Mouse (Mus musculus): ENCODE measurements around the gene Egln1. TPM values are rescaled to one million over a fixed set of nuclear protein-coding genes. Genes with fewer than 3 reads are reported as not detected.
A peak's percentile ranks its signal among the peaks of the same experiment; 100 is the strongest.

The Egln1 gene
- polyA plus RNA-seq, 1 experiment = 29.7 TPM

DNA sequence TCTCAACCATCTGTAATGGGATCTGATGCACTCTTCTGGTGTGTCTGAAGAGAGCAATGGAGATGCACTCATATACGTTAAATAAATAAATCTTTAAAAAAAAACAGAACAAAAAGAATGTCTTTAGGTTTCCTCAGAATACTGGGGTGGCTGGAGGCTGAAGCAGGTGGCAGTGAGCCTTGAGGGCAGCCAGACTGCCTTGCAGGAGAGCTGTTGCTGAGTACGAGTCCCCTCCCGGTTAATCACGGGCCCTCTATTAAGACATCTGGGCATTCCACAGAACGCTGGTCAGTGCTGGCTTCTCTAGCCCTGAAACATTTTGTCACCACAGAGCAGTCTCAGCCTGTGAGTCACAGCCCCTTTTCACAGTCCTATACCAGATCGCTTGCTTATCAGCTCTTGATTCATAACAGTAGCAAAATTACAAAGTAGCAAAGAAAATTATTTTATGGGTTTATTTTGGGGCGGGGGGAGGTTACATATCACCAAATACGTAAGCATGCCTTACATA lies 5.5 kb upstream of the Egln1 start:
- H3ac ChIP-seq (ENCODE audit: control insufficient read depth, insufficient read length, low read depth) = no peak overlapping the region
- TF ChIP-seq USF1 (IDR thresholded peaks at IDR 0.05; ENCODE audit: low read depth) (no peak), CTCF (IDR thresholded peaks at IDR 0.05; ENCODE audit: control insufficient read depth, insufficient read depth, insufficient read length) (no peak), MYOG (IDR thresholded peaks at IDR 0.05; ENCODE audit: control insufficient read depth, extremely low read depth, insufficient read length) (no peak), MAX (IDR thresholded peaks at IDR 0.05) (peak; percentile 22), FOSL1 (IDR thresholded peaks at IDR 0.05; ENCODE audit: insufficient read depth, low read length, poor library complexity, severe bottlenecking) (no peak), CEBPB (IDR thresholded peaks at IDR 0.05; ENCODE audit: low read depth) (peak; percentile 30), MYOD1 (IDR thresholded peaks at IDR 0.05; ENCODE audit: control insufficient read depth, insufficient read length, low read depth) (peak; percentile 25)
- no peak overlapping the region for H3K4me3 ChIP-seq (ENCODE audit: insufficient read depth, poor library complexity, severe bottlenecking)
- H3K79me2 ChIP-seq (ENCODE audit: control insufficient read depth, insufficient read depth) = peaks cover 11% of the 10 kb centered on the region
- no peaks in the 10 kb centered on the region for H3K79me3 ChIP-seq (ENCODE audit: low read depth)
- H3K27me3 ChIP-seq (ENCODE audit: control insufficient read depth, insufficient read depth, insufficient read length) = no peaks in the 10 kb centered on the region
- no peaks in the 10 kb centered on the region for H3K36me3 ChIP-seq (ENCODE audit: control insufficient read depth, insufficient read depth)

DNA sequence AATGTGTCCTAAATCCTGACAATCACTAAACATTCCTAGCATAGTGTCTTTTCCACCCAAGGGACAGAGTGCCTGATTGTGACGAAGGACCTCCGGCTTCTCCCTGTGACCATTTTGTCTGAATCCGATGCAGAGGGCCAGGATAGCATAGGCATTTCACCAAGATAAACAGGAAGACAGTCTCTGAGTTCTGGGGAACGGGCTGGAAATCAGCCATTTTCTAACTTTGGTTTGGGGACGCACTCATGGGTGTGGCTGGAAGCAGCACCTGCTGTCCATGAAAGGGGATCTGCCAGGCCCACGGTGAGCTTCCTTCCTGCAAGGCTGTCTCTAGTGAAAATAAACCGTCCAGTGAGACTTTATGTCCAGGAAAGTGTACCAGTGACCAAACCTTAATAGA lies 4.1 kb upstream of the Egln1 start:
- Histone ChIP-seq H3K4me3 (ENCODE audit: insufficient read depth, poor library complexity, severe bottlenecking) (no peak overlapping the region), H3K79me3 (ENCODE audit: low read depth) (peaks cover 2% of the 10 kb centered on the region), H3K36me3 (ENCODE audit: control insufficient read depth, insufficient read depth) (no peaks in the 10 kb centered on the region), H3K27me3 (ENCODE audit: control insufficient read depth, insufficient read depth, insufficient read length) (no peaks in the 10 kb centered on the region), H3K79me2 (ENCODE audit: control insufficient read depth, insufficient read depth) (peaks cover 20% of the 10 kb centered on the region), H3ac (ENCODE audit: control insufficient read depth, insufficient read length, low read depth) (no peak overlapping the region)
- TF ChIP-seq MAX (IDR thresholded peaks at IDR 0.05) (no peak), CEBPB (IDR thresholded peaks at IDR 0.05; ENCODE audit: low read depth) (no peak), MYOG (IDR thresholded peaks at IDR 0.05; ENCODE audit: control insufficient read depth, extremely low read depth, insufficient read length) (no peak), USF1 (IDR thresholded peaks at IDR 0.05; ENCODE audit: low read depth) (no peak), CTCF (IDR thresholded peaks at IDR 0.05; ENCODE audit: control insufficient read depth, insufficient read depth, insufficient read length) (no peak), MYOD1 (IDR thresholded peaks at IDR 0.05; ENCODE audit: control insufficient read depth, insufficient read length, low read depth) (no peak), FOSL1 (IDR thresholded peaks at IDR 0.05; ENCODE audit: insufficient read depth, low read length, poor library complexity, severe bottlenecking) (no peak)

DNA sequence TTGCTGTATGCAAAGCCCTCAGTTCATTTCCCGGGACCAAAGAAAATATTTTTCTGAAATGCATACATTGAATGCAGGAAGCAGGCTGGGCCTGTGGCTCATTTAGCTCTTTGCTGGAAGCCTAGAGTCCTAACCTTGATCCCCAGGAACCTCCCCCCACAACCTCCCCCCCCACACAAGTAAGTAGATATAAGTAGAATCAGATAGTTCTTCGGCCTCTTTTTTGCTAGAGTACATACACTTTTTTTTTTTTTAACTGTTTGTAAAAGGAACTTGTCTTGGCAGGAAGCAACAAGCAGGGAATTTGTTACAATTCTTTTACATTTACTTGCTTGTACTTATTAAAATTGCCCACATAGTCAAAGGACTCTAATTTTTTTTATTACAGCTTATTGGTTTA lies 1.7 kb upstream of the Egln1 start:
- no peaks in the 10 kb centered on the region for H3K27me3 ChIP-seq (ENCODE audit: control insufficient read depth, insufficient read depth, insufficient read length)
- H3K79me3 ChIP-seq (ENCODE audit: low read depth) = peaks cover 23% of the 10 kb centered on the region
- H3K4me3 ChIP-seq (ENCODE audit: insufficient read depth, poor library complexity, severe bottlenecking) = no peak overlapping the region
- TF ChIP-seq FOSL1 (IDR thresholded peaks at IDR 0.05; ENCODE audit: insufficient read depth, low read length, poor library complexity, severe bottlenecking) = no peak
- no peak for TF ChIP-seq MYOG (IDR thresholded peaks at IDR 0.05; ENCODE audit: control insufficient read depth, extremely low read depth, insufficient read length)
- TF ChIP-seq CTCF (IDR thresholded peaks at IDR 0.05; ENCODE audit: control insufficient read depth, insufficient read depth, insufficient read length) = no peak
- no peak for TF ChIP-seq MYOD1 (IDR thresholded peaks at IDR 0.05; ENCODE audit: control insufficient read depth, insufficient read length, low read depth)
- no peak for TF ChIP-seq USF1 (IDR thresholded peaks at IDR 0.05; ENCODE audit: low read depth)
- TF ChIP-seq CEBPB (IDR thresholded peaks at IDR 0.05; ENCODE audit: low read depth) = no peak
- TF ChIP-seq MAX (IDR thresholded peaks at IDR 0.05) = no peak
- peaks cover 43% of the 10 kb centered on the region for H3K79me2 ChIP-seq (ENCODE audit: control insufficient read depth, insufficient read depth)
- H3K36me3 ChIP-seq (ENCODE audit: control insufficient read depth, insufficient read depth) = no peaks in the 10 kb centered on the region
- no peak overlapping the region for H3ac ChIP-seq (ENCODE audit: control insufficient read depth, insufficient read length, low read depth)

DNA sequence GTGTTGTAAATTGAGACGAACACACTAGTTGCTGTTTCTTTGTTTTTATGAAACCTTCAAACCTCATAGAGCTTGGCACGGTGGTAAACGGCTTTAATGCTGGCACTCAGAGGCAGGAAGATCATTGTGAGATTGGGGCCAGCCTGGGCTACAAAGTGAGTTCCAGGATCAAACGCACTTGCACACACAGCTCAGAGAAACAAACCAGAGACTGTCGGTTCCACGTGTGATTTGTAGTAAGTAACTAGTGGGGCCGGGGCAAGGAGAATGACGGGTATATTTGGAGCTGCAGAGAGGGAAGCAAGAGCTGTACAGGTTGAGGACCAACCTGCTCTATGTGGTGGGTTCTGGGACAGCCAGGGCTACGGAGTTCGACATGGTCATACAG lies 939 bp upstream of the Egln1 start:
- peaks cover 51% of the 10 kb centered on the region for H3K79me2 ChIP-seq (ENCODE audit: control insufficient read depth, insufficient read depth)
- H3K79me3 ChIP-seq (ENCODE audit: low read depth) = peaks cover 31% of the 10 kb centered on the region
- no peaks in the 10 kb centered on the region for H3K36me3 ChIP-seq (ENCODE audit: control insufficient read depth, insufficient read depth)
- H3K27me3 ChIP-seq (ENCODE audit: control insufficient read depth, insufficient read depth, insufficient read length) = no peaks in the 10 kb centered on the region
- peak overlapping the region; percentile 93 for H3ac ChIP-seq (ENCODE audit: control insufficient read depth, insufficient read length, low read depth)
- peak overlapping the region; percentile 83 for H3K4me3 ChIP-seq (ENCODE audit: insufficient read depth, poor library complexity, severe bottlenecking)
- TF ChIP-seq MYOD1 (IDR thresholded peaks at IDR 0.05; ENCODE audit: control insufficient read depth, insufficient read length, low read depth) (no peak), CTCF (IDR thresholded peaks at IDR 0.05; ENCODE audit: control insufficient read depth, insufficient read depth, insufficient read length) (no peak), FOSL1 (IDR thresholded peaks at IDR 0.05; ENCODE audit: insufficient read depth, low read length, poor library complexity, severe bottlenecking) (no peak), MAX (IDR thresholded peaks at IDR 0.05) (no peak), MYOG (IDR thresholded peaks at IDR 0.05; ENCODE audit: control insufficient read depth, extremely low read depth, insufficient read length) (no peak), USF1 (IDR thresholded peaks at IDR 0.05; ENCODE audit: low read depth) (no peak), CEBPB (IDR thresholded peaks at IDR 0.05; ENCODE audit: low read depth) (no peak)

DNA sequence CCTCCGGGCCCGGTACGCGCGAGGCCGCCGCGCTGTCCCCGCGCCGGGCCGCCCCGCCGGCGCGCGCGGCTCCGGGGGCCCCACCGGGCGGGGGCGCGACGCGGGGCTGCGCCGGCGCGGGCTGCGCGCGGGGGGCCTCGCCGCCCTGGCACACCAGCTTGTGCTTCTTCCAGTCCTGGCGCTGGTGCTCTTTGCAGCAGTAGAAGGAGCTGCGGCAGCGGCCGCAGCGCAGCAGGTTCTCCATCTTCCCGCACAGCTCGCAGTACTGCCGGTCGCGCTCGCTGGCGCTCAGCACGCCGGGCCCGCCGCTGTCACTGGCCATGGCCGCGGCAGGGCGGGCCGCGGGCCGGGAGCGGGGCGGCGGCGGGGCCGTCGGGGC lies 402 bp downstream of the Egln1 start:
- H3K4me3 ChIP-seq (ENCODE audit: insufficient read depth, poor library complexity, severe bottlenecking) = peak overlapping the region; percentile 83
- TF ChIP-seq USF1 (IDR thresholded peaks at IDR 0.05; ENCODE audit: low read depth) (no peak), MYOD1 (IDR thresholded peaks at IDR 0.05; ENCODE audit: control insufficient read depth, insufficient read length, low read depth) (no peak), MAX (IDR thresholded peaks at IDR 0.05) (no peak), FOSL1 (IDR thresholded peaks at IDR 0.05; ENCODE audit: insufficient read depth, low read length, poor library complexity, severe bottlenecking) (no peak), CTCF (IDR thresholded peaks at IDR 0.05; ENCODE audit: control insufficient read depth, insufficient read depth, insufficient read length) (no peak), MYOG (IDR thresholded peaks at IDR 0.05; ENCODE audit: control insufficient read depth, extremely low read depth, insufficient read length) (no peak), CEBPB (IDR thresholded peaks at IDR 0.05; ENCODE audit: low read depth) (no peak)

More for the DNA sequence above, 402 bp downstream of the Egln1 start:
- no peaks in the 10 kb centered on the region for H3K27me3 ChIP-seq (ENCODE audit: control insufficient read depth, insufficient read depth, insufficient read length)
- H3K79me2 ChIP-seq (ENCODE audit: control insufficient read depth, insufficient read depth) = peaks cover 64% of the 10 kb centered on the region
- peak overlapping the region; percentile 74 for H3ac ChIP-seq (ENCODE audit: control insufficient read depth, insufficient read length, low read depth)
- peaks cover 44% of the 10 kb centered on the region for H3K79me3 ChIP-seq (ENCODE audit: low read depth)
- H3K36me3 ChIP-seq (ENCODE audit: control insufficient read depth, insufficient read depth) = no peaks in the 10 kb centered on the region
